Mouse (Mus musculus) right cerebral cortex, postnatal 14 days (tissue): ENCODE data around the gene 4930522L14Rik.
"Not testable (repeated sequence)": the region's sequence is repeated elsewhere in the genome, so short reads cannot be mapped to it uniquely, and the experiment has no call there.

Experiments
- DNase-seq: peaks from one replicate; pipeline ENCODE4 v3.0.0; 2022

4930522L14Rik gene

GRCm38 (mm10) chr5:109751391-109752071 lies at the start of gene 4930522L14Rik:
TSS of gene 4930522L14Rik (minus strand) at chr5:109751886.
- peak; percentile 31 for DNase-seq

GRCm38 (mm10) chr5:109801466-109801865 lies 49.8 kb upstream of the 4930522L14Rik start:
- DNase-seq: not testable (repeated sequence)

- DNase-seq: not testable (repeated sequence)
Observed at GRCm38 (mm10) chr5:109799948-109800347, 48.3 kb upstream of the 4930522L14Rik start.

- not testable (repeated sequence) for DNase-seq
Observed at GRCm38 (mm10) chr5:109797017-109797416, 45.3 kb upstream of the 4930522L14Rik start.

GRCm38 (mm10) chr5:109795967-109796652 lies 44.4 kb upstream of the 4930522L14Rik start:
- peak; percentile 5 for DNase-seq

GRCm38 (mm10) chr5:109752073-109752780 lies 541 bp upstream of the 4930522L14Rik start:
- DNase-seq: not testable (repeated sequence)

GRCm38 (mm10) chr5:109745081-109745480 lies 6.6 kb downstream of the 4930522L14Rik start:
- DNase-seq: not testable (repeated sequence)

- not testable (repeated sequence) for DNase-seq
Observed at GRCm38 (mm10) chr5:109717341-109717740, 34.3 kb downstream of the 4930522L14Rik start.

- DNase-seq: not testable (repeated sequence)
Observed at GRCm38 (mm10) chr5:109691205-109691965, 60.3 kb downstream of the 4930522L14Rik start.

- peak; percentile 55 for DNase-seq
Observed at GRCm38 (mm10) chr5:109690537-109691201, 61.0 kb downstream of the 4930522L14Rik start, which contains the start of gene 5430403G16Rik. TSS of gene 5430403G16Rik (minus strand) at chr5:109691041.
